Mouse (Mus musculus) ES-Bruce4 (cell line): ENCODE measurements around the gene Ppdpf. TPM values are rescaled to one million over a fixed set of nuclear protein-coding genes. Genes with fewer than 3 reads are reported as not detected.

ENCODE experiments used
- H3K27ac ChIP-seq: 2 replicates; pipeline ENCODE4 v1.5.1; 2012; ENCODE audit warnings: low read length, inconsistent platforms; ENCODE audit not compliant: insufficient read depth
- H3K27me3 ChIP-seq: 2 replicates; pipeline ENCODE4 v1.6.1; 2012; ENCODE audit warnings: mild to moderate bottlenecking, low read length, inconsistent platforms; ENCODE audit not compliant: control insufficient read depth, poor library complexity, insufficient read depth, severe bottlenecking
- H3K36me3 ChIP-seq: 2 replicates; pipeline ENCODE4 v1.6.1; 2012; ENCODE audit warnings: inconsistent platforms, mild to moderate bottlenecking, low read length, moderate library complexity; ENCODE audit not compliant: control insufficient read depth, poor library complexity, insufficient read depth, severe bottlenecking
- H3K4me1 ChIP-seq: one replicate; pipeline ENCODE4 v1.8.1; 2011; ENCODE audit warnings: low read length; ENCODE audit not compliant: control insufficient read depth, insufficient read depth
- H3K4me3 ChIP-seq: 2 replicates; pipeline ENCODE4 v1.5.1; 2011; ENCODE audit warnings: low read depth, mild to moderate bottlenecking, low read length
- H3K9ac ChIP-seq: 2 replicates; pipeline ENCODE4 v1.6.1; 2012; ENCODE audit warnings: low read depth, mild to moderate bottlenecking, inconsistent platforms; ENCODE audit not compliant: poor library complexity, severe bottlenecking
- H3K9me3 ChIP-seq: replicated peaks from 2 replicates; pipeline ENCODE4 v1.6.1; 2012; ENCODE audit warnings: mild to moderate bottlenecking, low read length, inconsistent platforms; ENCODE audit not compliant: control insufficient read depth, poor library complexity, insufficient read depth, severe bottlenecking
- CTCF ChIP-seq: IDR thresholded peaks from one replicate; pipeline ENCODE4 v1.8.1; 2011; ENCODE audit warnings: low read depth, low read length
- EP300 ChIP-seq: IDR thresholded peaks from 2 replicates; pipeline ENCODE4 v1.6.1; 2011; ENCODE audit warnings: low read depth, low read length; ENCODE audit not compliant: insufficient read depth
- POLR2A ChIP-seq: IDR thresholded peaks from one replicate; pipeline ENCODE4 v1.8.1; 2011; ENCODE audit warnings: low read length; ENCODE audit not compliant: insufficient read depth
- polyA plus RNA-seq: library from polyadenylated mRNA; stranded (reverse); fragments of >200 nt; gene quantifications from 2 replicates; pipeline ENCODE4 v1.2.4, GENCODE M21; 2011; ENCODE audit warnings: low read depth; ENCODE audit not compliant: missing spikeins, insufficient read depth, insufficient read length

Ppdpf gene
- polyA plus RNA-seq, 1 experiment: 67.7 TPM

DNA sequence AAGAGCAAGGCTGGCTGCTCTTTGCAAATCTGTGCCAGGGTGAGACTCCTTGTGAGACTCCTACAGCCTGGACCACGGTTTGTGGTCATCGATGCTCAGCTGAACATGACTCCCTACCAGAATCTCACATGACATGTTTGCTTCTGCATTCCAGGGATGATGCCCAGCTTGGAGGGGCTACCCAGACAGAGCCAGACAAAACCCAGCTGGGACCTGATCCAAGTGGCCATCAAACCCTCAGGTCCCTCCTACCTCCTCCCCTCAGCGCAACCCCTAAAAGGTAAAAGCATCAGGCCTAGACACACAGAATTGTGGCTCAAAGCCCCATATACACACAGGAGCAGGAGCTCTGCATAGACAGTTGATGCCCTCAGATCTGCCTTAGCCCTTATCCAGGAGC is 32.7 kb upstream of the Ppdpf start:
- Histone ChIP-seq H3K9ac (no peak overlapping the region), H3K4me1 (no peaks in the 10 kb centered on the region), H3K36me3 (no peaks in the 10 kb centered on the region), H3K27ac (no peak overlapping the region), H3K27me3 (no peaks in the 10 kb centered on the region), H3K9me3 (no peaks in the 10 kb centered on the region), H3K4me3 (no peak overlapping the region)
- TF ChIP-seq POLR2A (no peak), EP300 (no peak), CTCF (no peak)

DNA sequence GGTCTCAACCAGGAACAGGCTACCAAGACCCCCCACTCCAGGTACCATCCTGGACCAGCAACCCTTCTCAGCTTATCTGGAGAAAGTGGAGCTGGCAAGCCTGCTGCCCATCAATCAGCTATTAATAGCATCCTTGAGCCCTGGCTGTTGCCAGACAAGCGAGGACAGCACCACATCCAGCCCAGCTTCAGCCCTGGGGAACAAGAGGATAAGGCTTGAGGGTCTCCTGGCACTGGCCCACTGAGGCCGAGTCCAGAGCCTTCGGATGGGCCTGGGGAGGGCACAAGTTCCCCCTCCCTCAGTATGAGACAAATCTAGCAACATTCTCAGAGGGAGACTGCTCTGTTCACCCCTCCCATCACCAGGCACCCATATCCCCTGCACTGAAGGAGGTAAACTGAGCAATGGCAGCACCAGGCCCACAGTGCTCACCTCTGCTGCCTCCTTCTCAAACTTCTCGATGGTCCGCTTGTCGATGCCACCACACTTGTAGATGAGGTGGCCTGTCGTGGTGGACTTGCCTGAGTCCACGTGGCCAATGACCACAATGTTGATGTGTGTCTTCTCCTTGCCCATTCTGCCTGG is 32.1 kb upstream of the Ppdpf start:
- Histone ChIP-seq H3K36me3 (no peaks in the 10 kb centered on the region), H3K27ac (no peak overlapping the region), H3K9ac (no peak overlapping the region), H3K4me3 (no peak overlapping the region), H3K4me1 (no peaks in the 10 kb centered on the region), H3K9me3 (no peaks in the 10 kb centered on the region), H3K27me3 (no peaks in the 10 kb centered on the region)
- no peak for TF ChIP-seq EP300
- no peak for TF ChIP-seq CTCF
- TF ChIP-seq POLR2A: no peak

DNA sequence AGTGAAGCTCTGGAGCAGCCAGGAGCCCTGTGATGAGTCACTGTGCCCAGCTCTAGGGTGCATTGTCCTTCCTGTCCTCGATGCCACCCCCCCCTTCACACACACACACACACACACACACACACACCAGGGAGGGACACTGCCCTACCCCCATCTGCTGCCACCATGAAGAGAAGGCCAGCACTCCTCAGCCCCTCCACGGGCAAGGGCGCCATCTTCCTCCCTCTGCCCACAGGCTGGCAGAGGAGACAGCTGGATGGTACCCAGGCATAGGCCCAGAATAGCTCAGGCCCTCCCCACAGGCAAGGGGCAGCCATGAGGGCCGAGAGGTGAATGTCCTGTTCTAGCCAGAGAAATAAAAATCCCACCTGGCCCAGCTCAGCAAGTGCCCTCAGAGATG is 31.2 kb upstream of the Ppdpf start:
- no peak overlapping the region for H3K27ac ChIP-seq
- 0 out of 2 replicates have a peak overlapping the region, but pooled peaks have one; percentile 15 for H3K9ac ChIP-seq
- no peaks in the 10 kb centered on the region for H3K36me3 ChIP-seq
- no peaks in the 10 kb centered on the region for H3K27me3 ChIP-seq
- H3K4me3 ChIP-seq: no peak overlapping the region
- H3K4me1 ChIP-seq: no peaks in the 10 kb centered on the region
- no peaks in the 10 kb centered on the region for H3K9me3 ChIP-seq
- TF ChIP-seq EP300: no peak
- no peak for TF ChIP-seq CTCF
- no peak for TF ChIP-seq POLR2A

DNA sequence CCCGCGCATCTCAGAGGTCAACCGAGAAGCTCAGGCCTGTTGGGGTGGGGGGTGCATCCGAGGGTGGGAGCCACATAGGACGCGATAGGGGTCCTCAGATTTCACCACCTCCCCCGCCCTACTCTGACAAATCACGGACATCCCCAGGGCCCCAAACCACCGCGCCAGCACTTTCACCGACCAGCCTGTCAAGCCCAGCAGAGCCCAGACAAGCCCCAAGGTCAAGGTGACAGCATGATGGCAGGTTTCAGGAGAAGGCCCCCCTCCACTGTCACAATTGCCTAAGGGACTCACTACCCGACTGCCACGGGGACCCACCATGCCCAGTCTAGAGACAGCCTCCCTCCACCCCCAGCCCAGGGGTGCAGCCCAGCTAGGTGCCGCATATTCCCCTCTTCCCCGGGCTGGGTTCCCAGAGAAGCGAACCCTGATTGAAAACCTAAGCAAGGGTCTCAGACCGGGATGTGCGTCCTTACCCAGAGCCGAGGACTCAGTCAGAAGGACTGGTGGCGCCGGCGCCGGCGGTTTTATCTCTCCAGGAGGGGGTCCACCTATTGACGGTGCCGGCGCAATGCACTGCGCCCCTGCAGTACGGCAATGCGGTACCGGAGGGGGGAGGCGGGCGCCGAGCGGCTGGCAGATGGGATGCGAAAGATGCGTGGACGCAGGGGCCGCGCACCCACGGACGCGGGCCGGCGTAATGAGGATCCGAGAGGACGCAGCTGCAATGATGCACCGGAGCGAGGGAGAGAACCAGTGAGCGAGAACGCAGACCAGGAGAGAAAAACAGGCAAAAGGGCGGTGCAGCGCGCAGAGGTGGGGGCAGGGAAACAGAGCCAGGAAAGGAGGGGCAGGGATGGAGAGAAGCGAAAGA is 30.6 kb upstream of the Ppdpf start, which contains the start of gene Eef1a2:
Eef1a2 (minus strand) TSS at position 767 of the 874 bp plus-strand sequence.
- H3K4me3 ChIP-seq: peak within 1 kb of the TSS; percentile 71
- H3K36me3 ChIP-seq: no peaks in the 10 kb centered on the region
- H3K27ac ChIP-seq: no peak within 1 kb of the TSS
- H3K27me3 ChIP-seq: no peaks in the 10 kb centered on the region
- H3K4me1 ChIP-seq: no peaks in the 10 kb centered on the region
- TF ChIP-seq CTCF (no peak), EP300 (no peak), POLR2A (no peak)
- H3K9me3 ChIP-seq: no peaks in the 10 kb centered on the region
- H3K9ac ChIP-seq: peak within 1 kb of the TSS; percentile 15; the same call in 1 of the 2 replicates

DNA sequence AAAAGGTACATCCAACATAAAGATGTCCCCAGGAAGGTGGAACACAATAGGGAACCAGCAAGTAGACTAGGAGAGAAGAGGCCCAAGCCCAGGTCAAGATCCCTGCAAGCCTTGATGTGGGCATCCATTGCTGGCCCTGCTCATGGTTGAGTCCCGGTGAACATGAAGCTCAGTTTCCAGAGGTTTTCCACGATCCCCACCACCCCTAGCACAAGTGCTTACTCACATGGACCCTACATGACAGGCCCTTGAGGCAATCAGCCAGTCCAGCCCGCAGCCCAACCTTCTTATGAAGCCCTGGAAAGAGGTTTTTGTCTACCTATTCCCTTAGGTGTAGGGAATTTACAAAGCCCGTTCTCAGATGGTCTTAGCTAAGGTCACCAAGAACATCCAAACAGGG is 29.9 kb upstream of the Ppdpf start:
- no peak overlapping the region for H3K27ac ChIP-seq
- H3K4me3 ChIP-seq: no peak overlapping the region; the same call in 1 of the 2 replicates
- H3K27me3 ChIP-seq: no peaks in the 10 kb centered on the region
- H3K9me3 ChIP-seq: no peaks in the 10 kb centered on the region
- TF ChIP-seq POLR2A (no peak), EP300 (no peak), CTCF (no peak)
- H3K4me1 ChIP-seq: no peaks in the 10 kb centered on the region
- H3K9ac ChIP-seq: no peak overlapping the region
- no peaks in the 10 kb centered on the region for H3K36me3 ChIP-seq

DNA sequence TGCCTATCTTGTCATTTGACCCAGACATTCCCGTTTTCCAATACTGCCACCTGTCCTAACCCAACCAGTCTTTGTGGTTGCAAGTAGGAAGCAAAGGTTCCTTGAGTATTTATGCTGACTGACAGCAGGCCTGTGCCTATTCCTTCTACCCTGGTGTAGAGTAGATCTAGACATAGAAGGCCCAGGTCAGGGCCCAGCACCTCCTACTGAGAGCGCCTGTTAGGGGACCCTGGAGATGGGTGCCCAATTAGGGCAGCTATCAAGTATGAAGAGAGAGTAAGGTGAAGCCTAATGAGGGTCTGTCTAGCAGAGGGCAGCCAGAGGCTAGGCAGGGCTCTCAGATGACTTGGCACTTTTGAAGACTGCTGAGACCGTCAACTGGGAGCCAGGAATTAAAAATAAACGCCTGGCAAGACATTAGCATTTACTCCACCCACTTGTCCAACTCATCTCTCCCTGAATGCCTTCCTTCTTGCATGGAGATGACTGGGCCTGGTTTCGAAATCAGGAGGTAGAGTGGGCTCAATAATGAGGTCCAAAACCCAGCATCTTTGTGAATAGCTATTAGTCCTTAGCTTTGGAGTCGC is 29.2 kb upstream of the Ppdpf start:
- H3K4me3 ChIP-seq: no peak overlapping the region
- H3K9me3 ChIP-seq: no peaks in the 10 kb centered on the region
- H3K9ac ChIP-seq: no peak overlapping the region
- H3K4me1 ChIP-seq: no peaks in the 10 kb centered on the region
- no peak overlapping the region for H3K27ac ChIP-seq
- H3K27me3 ChIP-seq: no peaks in the 10 kb centered on the region
- no peak for TF ChIP-seq POLR2A
- no peak for TF ChIP-seq CTCF
- no peak for TF ChIP-seq EP300
- no peaks in the 10 kb centered on the region for H3K36me3 ChIP-seq
